Mouse (Mus musculus) CD8-positive naive resting alpha-beta T cell, adult 2 months (primary cell): Measurements from ENCODE around the gene Mtfr1l.

Experiments used
- DNase-seq, 2 experiments: peaks; one replicate each; pipeline ENCODE4 v3.0.0; 2022; ENCODE audit warnings: low read depth in 2 of 2, low spot score in 2 of 2

Gene Mtfr1l

GRCm38 (mm10) chr4:134489986-134490665 is 45.1 kb downstream of the Mtfr1l start:
- no peak for DNase-seq

GRCm38 (mm10) chr4:134488211-134488610 is 47.0 kb downstream of the Mtfr1l start:
- DNase-seq: no peak

GRCm38 (mm10) chr4:134485151-134485900 is 49.9 kb downstream of the Mtfr1l start:
- DNase-seq: no peak

GRCm38 (mm10) chr4:134484231-134484630 is 51.0 kb downstream of the Mtfr1l start:
- DNase-seq: no peak

DNA sequence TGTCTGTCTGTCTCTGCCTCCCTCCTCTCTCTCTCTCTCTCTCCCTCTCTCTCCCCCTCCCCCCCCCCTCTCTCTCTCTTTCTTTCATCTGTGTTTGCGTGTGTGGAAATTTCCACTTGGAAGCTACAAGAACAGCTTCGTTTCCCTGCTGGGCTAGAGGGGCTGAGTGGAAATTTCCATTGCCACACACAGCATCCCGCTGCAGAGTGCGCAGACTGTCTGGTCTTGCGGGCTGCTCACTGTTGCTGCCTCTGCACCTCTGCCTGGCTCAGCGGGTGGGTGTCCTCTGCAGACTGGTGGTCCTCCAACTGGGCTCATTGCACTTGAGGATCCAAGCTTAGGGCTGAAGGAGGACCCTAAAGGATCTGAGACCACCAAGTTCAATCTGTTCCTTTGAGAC is 51.5 kb downstream of the Mtfr1l start:
- DNase-seq: no peak

DNA sequence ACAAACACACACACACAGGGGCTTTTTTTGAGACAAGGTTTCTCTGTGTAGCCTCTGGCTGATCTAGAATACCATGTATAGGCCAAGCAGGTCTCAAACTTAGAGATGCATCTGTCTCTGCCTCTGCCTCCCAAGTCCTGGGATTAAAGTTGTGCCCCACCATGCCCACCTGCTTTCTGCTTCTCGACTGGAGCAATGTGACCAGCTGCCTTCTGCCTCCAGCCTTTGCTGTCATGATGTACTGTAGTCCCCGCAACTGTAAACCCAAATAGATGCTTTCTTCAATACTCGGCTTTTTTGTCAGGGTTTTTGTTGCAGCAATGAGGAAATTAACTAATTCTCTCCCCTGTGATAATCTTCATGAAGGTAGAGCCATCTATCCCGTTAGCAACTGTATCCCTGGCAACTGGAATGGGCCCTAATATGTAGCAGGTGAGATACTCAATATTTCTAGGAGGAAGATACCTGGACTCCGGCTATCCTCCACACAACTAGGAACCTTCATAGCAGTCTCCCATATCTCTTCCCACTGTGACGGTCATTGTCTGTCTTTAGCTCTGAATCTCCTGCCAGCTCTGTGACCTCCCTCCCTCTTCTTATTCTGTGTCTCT is 52.0 kb downstream of the Mtfr1l start:
- no peak for DNase-seq

DNA sequence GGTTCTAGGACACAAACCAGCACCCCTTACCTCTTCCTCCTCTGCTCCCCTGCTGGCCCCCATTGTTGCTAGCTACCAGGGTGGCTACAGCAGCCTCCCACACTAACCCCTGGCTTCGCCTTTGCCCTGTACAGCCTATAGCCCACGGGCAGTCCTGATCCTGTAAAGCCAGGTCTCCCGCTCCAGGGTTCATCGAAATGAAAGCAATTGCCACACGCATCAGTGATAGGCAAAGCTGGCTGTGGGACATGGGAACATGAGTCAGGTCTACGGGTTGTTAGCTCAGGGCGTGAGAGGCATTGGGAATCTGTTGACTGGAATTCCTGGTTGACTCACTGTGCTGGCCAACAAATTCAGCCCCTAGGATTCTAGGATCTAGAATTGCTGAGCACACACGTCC is 52.7 kb downstream of the Mtfr1l start:
- no peak for DNase-seq

- DNase-seq: no peak
These were observed 53.9 kb downstream of the Mtfr1l start for GRCm38 (mm10) chr4:134481270-134481669.

GRCm38 (mm10) chr4:134480864-134481263 is 54.3 kb downstream of the Mtfr1l start:
- DNase-seq: peak; percentile 65 to 76

DNA sequence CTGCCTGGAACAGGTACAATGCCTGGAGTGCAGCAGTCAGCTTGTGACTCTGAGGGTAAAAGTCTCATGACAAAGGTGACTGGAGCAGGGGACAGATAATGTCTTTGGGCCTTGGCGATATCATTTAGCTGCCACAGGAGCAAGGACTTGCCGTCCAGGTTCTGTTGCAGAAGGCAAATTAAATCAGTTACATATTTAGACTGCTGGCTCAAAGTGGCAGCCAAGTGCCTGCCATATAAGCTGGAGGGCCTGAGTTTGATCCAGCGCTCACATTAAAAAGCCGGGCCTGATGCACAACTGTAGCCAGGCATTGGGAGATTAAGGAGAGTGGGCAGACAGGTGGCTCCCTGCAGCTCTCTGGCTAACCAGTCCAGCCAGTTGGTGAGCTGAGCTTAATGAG is 55.3 kb downstream of the Mtfr1l start:
- no peak for DNase-seq

DNA sequence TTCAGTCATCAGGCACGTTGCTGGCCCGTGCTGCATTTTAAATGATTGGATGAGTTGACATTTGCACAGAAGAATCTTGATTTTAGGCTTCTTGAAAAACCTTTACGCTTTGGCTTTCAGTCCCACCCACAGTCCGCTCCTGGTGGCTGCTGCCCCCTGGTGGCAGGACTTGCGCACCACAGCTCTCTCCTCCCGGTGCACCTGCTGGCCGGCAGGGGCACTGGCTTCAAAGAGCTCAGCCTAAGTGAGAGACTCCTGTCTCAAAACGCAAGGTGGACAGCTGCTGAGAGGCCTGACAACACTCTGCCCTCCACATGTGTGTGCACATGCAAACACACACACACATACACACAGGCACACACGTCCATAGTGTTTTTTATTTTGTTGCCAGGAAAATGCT is 57.2 kb downstream of the Mtfr1l start:
- peak; percentile 97 for DNase-seq

DNA sequence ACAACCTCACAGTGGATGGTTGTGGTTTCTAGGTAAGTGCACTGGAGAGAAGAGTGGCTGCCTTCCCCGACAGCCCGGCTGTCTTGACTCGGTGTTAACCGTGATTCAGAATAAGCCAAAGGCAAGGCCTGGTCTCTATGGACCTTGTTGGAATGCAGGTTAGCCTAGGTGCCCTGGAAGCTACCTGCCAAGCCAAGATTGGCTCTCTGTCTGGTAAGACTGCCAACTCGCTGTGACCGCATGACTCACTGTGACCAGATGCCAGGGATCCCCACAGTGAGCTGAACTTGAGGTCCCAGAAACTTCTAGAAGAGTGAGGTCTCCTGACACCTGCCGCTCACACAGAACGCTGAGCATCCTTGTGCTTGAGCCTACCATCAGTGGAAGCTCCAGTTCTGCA is 58.3 kb downstream of the Mtfr1l start:
- no peak for DNase-seq
